Mouse (Mus musculus) c-Kit-positive CD71-positive TER-119-positive erythroid progenitor cells, embryonic 14.5 days (primary cell): ENCODE results near the gene Cradd.
A peak's percentile ranks its signal among the peaks of the same experiment; 100 is the strongest.

Experiments used
- DNase-seq: peaks from one replicate; pipeline ENCODE4 v3.0.0-alpha.2; 2013; ENCODE audit warnings: low spot score

Cradd gene

GRCm38 (mm10) chr10:95269151-95269550 is 54.8 kb downstream of the Cradd start:
- no peak for DNase-seq

- no peak for DNase-seq
Measured at GRCm38 (mm10) chr10:95268366-95268765, 55.6 kb downstream of the Cradd start.

GRCm38 (mm10) chr10:95266983-95267382 is 57.0 kb downstream of the Cradd start:
- DNase-seq: no peak

- no peak for DNase-seq
Measured at GRCm38 (mm10) chr10:95266041-95266762, 57.7 kb downstream of the Cradd start.

GRCm38 (mm10) chr10:95265576-95265975 is 58.4 kb downstream of the Cradd start:
- DNase-seq: no peak

GRCm38 (mm10) chr10:95264485-95265321 is 59.2 kb downstream of the Cradd start:
- DNase-seq: peak; percentile 68

GRCm38 (mm10) chr10:95262388-95262787 is 61.5 kb downstream of the Cradd start:
- DNase-seq: no peak

GRCm38 (mm10) chr10:95261279-95261678 is 62.7 kb downstream of the Cradd start:
- DNase-seq: no peak

GRCm38 (mm10) chr10:95260420-95260819 is 63.5 kb downstream of the Cradd start:
- no peak for DNase-seq

GRCm38 (mm10) chr10:95258471-95259155 is 65.3 kb downstream of the Cradd start:
- no peak for DNase-seq

- DNase-seq: no peak
Measured at GRCm38 (mm10) chr10:95257979-95258378, 66.0 kb downstream of the Cradd start.

- no peak for DNase-seq
Measured at GRCm38 (mm10) chr10:95256095-95256494, 67.8 kb downstream of the Cradd start.

- no peak for DNase-seq
Measured at GRCm38 (mm10) chr10:95255018-95255680, 68.8 kb downstream of the Cradd start.

- no peak for DNase-seq
Measured at GRCm38 (mm10) chr10:95254453-95255001, 69.4 kb downstream of the Cradd start.

GRCm38 (mm10) chr10:95254046-95254445 is 69.9 kb downstream of the Cradd start:
- no peak for DNase-seq

- DNase-seq: no peak
Measured at GRCm38 (mm10) chr10:95251674-95252073, 72.3 kb downstream of the Cradd start.

GRCm38 (mm10) chr10:95248362-95248761 is 75.6 kb downstream of the Cradd start:
- DNase-seq: no peak

- no peak for DNase-seq
Measured at GRCm38 (mm10) chr10:95246696-95247095, 77.2 kb downstream of the Cradd start.

- no peak for DNase-seq
Measured at GRCm38 (mm10) chr10:95245680-95245982, 78.3 kb downstream of the Cradd start.

GRCm38 (mm10) chr10:95244961-95245679 is 78.8 kb downstream of the Cradd start:
- DNase-seq: no peak
